Mouse (Mus musculus): ENCODE measurements around the gene Cmtm2b. TPM values are rescaled to one million over a fixed set of nuclear protein-coding genes. Genes with fewer than 3 reads are reported as not detected.

Gene Cmtm2b
- polyA plus RNA-seq, 1 experiment from 2014 or later, result not detected

GRCm38 (mm10) chr8:104370071-104370470 is 48.0 kb downstream of the Cmtm2b start:
- H3K9me3 ChIP-seq (replicated peaks; ENCODE audit: control insufficient read depth, low read length), result peaks cover 6% of the 10 kb centered on the region; the same call in 1 of the 2 replicates
- H3K4me2 ChIP-seq, result no peak overlapping the region
- no peak overlapping the region for H3K9ac ChIP-seq (ENCODE audit: low read depth, low read length)
- H3K27me3 ChIP-seq (ENCODE audit: control insufficient read depth, insufficient read depth, low read length), result no peaks in the 10 kb centered on the region
- H3K4me3 ChIP-seq (ENCODE audit: low read depth, low read length), result no peak overlapping the region
- no peak for ATAC-seq (replicated peaks; ENCODE audit: insufficient number of reproducible peaks, low FRiP score, low TSS enrichment)
- WGBS (ENCODE audit: insufficient replicate concordance), result 76% methylated on average over 6 of the region's 6 CpGs
- H3K36me3 ChIP-seq (ENCODE audit: control insufficient read depth, insufficient read depth, low read length), result no peaks in the 10 kb centered on the region
- peaks cover 7% of the 10 kb centered on the region for H3K4me1 ChIP-seq (ENCODE audit: control insufficient read depth, insufficient read depth, low read length)
- no peak overlapping the region for H3K27ac ChIP-seq (ENCODE audit: low read depth, low read length)

- Histone ChIP-seq H3K4me3 (ENCODE audit: low read depth, low read length) (no peak overlapping the region), H3K4me1 (ENCODE audit: control insufficient read depth, insufficient read depth, low read length) (peaks cover 15% of the 10 kb centered on the region), H3K27me3 (ENCODE audit: control insufficient read depth, insufficient read depth, low read length) (no peaks in the 10 kb centered on the region), H3K4me2 (no peak overlapping the region), H3K9me3 (replicated peaks; ENCODE audit: control insufficient read depth, low read length) (no peaks in the 10 kb centered on the region), H3K9ac (ENCODE audit: low read depth, low read length) (no peak overlapping the region), H3K27ac (ENCODE audit: low read depth, low read length) (no peak overlapping the region), H3K36me3 (ENCODE audit: control insufficient read depth, insufficient read depth, low read length) (no peaks in the 10 kb centered on the region)
- ATAC-seq (replicated peaks; ENCODE audit: insufficient number of reproducible peaks, low FRiP score, low TSS enrichment), result no peak
- 85% methylated on average over 6 of the region's 6 CpGs for WGBS (ENCODE audit: insufficient replicate concordance)
Observed at GRCm38 (mm10) chr8:104371121-104371520, 49.1 kb downstream of the Cmtm2b start.

GRCm38 (mm10) chr8:104373779-104374178 is 51.7 kb downstream of the Cmtm2b start:
- Histone ChIP-seq H3K27me3 (ENCODE audit: control insufficient read depth, insufficient read depth, low read length) (no peaks in the 10 kb centered on the region), H3K9me3 (replicated peaks; ENCODE audit: control insufficient read depth, low read length) (no peaks in the 10 kb centered on the region), H3K9ac (ENCODE audit: low read depth, low read length) (no peak overlapping the region), H3K27ac (ENCODE audit: low read depth, low read length) (no peak overlapping the region), H3K4me3 (ENCODE audit: low read depth, low read length) (no peak overlapping the region), H3K4me1 (ENCODE audit: control insufficient read depth, insufficient read depth, low read length) (peaks cover 15% of the 10 kb centered on the region), H3K4me2 (no peak overlapping the region), H3K36me3 (ENCODE audit: control insufficient read depth, insufficient read depth, low read length) (no peaks in the 10 kb centered on the region)
- ATAC-seq (replicated peaks; ENCODE audit: insufficient number of reproducible peaks, low FRiP score, low TSS enrichment), result no peak
- WGBS (ENCODE audit: insufficient replicate concordance), result 75% methylated on average over 11 of the region's 11 CpGs

GRCm38 (mm10) chr8:104374269-104374668 is 52.2 kb downstream of the Cmtm2b start:
- WGBS (ENCODE audit: insufficient replicate concordance), result 78% methylated on average over 11 of the region's 11 CpGs
- no peak for ATAC-seq (replicated peaks; ENCODE audit: insufficient number of reproducible peaks, low FRiP score, low TSS enrichment)
- peaks cover 15% of the 10 kb centered on the region for H3K4me1 ChIP-seq (ENCODE audit: control insufficient read depth, insufficient read depth, low read length)
- no peaks in the 10 kb centered on the region for H3K36me3 ChIP-seq (ENCODE audit: control insufficient read depth, insufficient read depth, low read length)
- H3K4me3 ChIP-seq (ENCODE audit: low read depth, low read length), result no peak overlapping the region
- no peak overlapping the region for H3K27ac ChIP-seq (ENCODE audit: low read depth, low read length)
- H3K4me2 ChIP-seq, result no peak overlapping the region
- H3K9ac ChIP-seq (ENCODE audit: low read depth, low read length), result no peak overlapping the region
- H3K9me3 ChIP-seq (replicated peaks; ENCODE audit: control insufficient read depth, low read length), result no peaks in the 10 kb centered on the region
- no peaks in the 10 kb centered on the region for H3K27me3 ChIP-seq (ENCODE audit: control insufficient read depth, insufficient read depth, low read length)

GRCm38 (mm10) chr8:104374864-104375846 is 53.1 kb downstream of the Cmtm2b start:
- H3K36me3 ChIP-seq (ENCODE audit: control insufficient read depth, insufficient read depth, low read length), result no peaks in the 10 kb centered on the region
- H3K27ac ChIP-seq (ENCODE audit: low read depth, low read length), result peak overlapping the region; percentile 62
- H3K4me2 ChIP-seq, result peak overlapping the region; percentile 6
- H3K9me3 ChIP-seq (replicated peaks; ENCODE audit: control insufficient read depth, low read length), result no peaks in the 10 kb centered on the region
- no peak overlapping the region for H3K4me3 ChIP-seq (ENCODE audit: low read depth, low read length)
- no peak for ATAC-seq (replicated peaks; ENCODE audit: insufficient number of reproducible peaks, low FRiP score, low TSS enrichment)
- no peaks in the 10 kb centered on the region for H3K27me3 ChIP-seq (ENCODE audit: control insufficient read depth, insufficient read depth, low read length)
- H3K4me1 ChIP-seq (ENCODE audit: control insufficient read depth, insufficient read depth, low read length), result peaks cover 15% of the 10 kb centered on the region
- 0 out of 2 replicates have a peak overlapping the region, but pooled peaks have one; percentile 2 for H3K9ac ChIP-seq (ENCODE audit: low read depth, low read length)
- 45% methylated on average over 14 of the region's 14 CpGs for WGBS (ENCODE audit: insufficient replicate concordance)

GRCm38 (mm10) chr8:104375959-104376358 is 53.9 kb downstream of the Cmtm2b start:
- Histone ChIP-seq H3K27ac (ENCODE audit: low read depth, low read length) (peak overlapping the region; percentile 62; the same call in 1 of the 2 replicates), H3K27me3 (ENCODE audit: control insufficient read depth, insufficient read depth, low read length) (no peaks in the 10 kb centered on the region), H3K4me2 (no peak overlapping the region), H3K9ac (ENCODE audit: low read depth, low read length) (0 out of 2 replicates have a peak overlapping the region, but pooled peaks have one; percentile 2), H3K4me1 (ENCODE audit: control insufficient read depth, insufficient read depth, low read length) (peaks cover 15% of the 10 kb centered on the region), H3K4me3 (ENCODE audit: low read depth, low read length) (no peak overlapping the region), H3K36me3 (ENCODE audit: control insufficient read depth, insufficient read depth, low read length) (no peaks in the 10 kb centered on the region), H3K9me3 (replicated peaks; ENCODE audit: control insufficient read depth, low read length) (no peaks in the 10 kb centered on the region)
- no peak for ATAC-seq (replicated peaks; ENCODE audit: insufficient number of reproducible peaks, low FRiP score, low TSS enrichment)
- 60% methylated on average over 5 of the region's 5 CpGs for WGBS (ENCODE audit: insufficient replicate concordance)

- ATAC-seq (replicated peaks; ENCODE audit: insufficient number of reproducible peaks, low FRiP score, low TSS enrichment), result no peak
- Histone ChIP-seq H3K9me3 (replicated peaks; ENCODE audit: control insufficient read depth, low read length) (no peaks in the 10 kb centered on the region), H3K36me3 (ENCODE audit: control insufficient read depth, insufficient read depth, low read length) (no peaks in the 10 kb centered on the region), H3K27me3 (ENCODE audit: control insufficient read depth, insufficient read depth, low read length) (no peaks in the 10 kb centered on the region), H3K9ac (ENCODE audit: low read depth, low read length) (no peak overlapping the region), H3K4me1 (ENCODE audit: control insufficient read depth, insufficient read depth, low read length) (peaks cover 15% of the 10 kb centered on the region), H3K4me3 (ENCODE audit: low read depth, low read length) (no peak overlapping the region), H3K27ac (ENCODE audit: low read depth, low read length) (no peak overlapping the region), H3K4me2 (no peak overlapping the region)
- WGBS (ENCODE audit: insufficient replicate concordance), result 73% methylated on average over 11 of the region's 11 CpGs
Observed at GRCm38 (mm10) chr8:104376669-104377068, 54.6 kb downstream of the Cmtm2b start.

GRCm38 (mm10) chr8:104379301-104379836 is 57.3 kb downstream of the Cmtm2b start:
- no peak for ATAC-seq (replicated peaks; ENCODE audit: insufficient number of reproducible peaks, low FRiP score, low TSS enrichment)

More at GRCm38 (mm10) chr8:104379301-104379836, 57.3 kb downstream of the Cmtm2b start:
- H3K9ac ChIP-seq (ENCODE audit: low read depth, low read length), result no peak overlapping the region
- no peaks in the 10 kb centered on the region for H3K36me3 ChIP-seq (ENCODE audit: control insufficient read depth, insufficient read depth, low read length)
- H3K27me3 ChIP-seq (ENCODE audit: control insufficient read depth, insufficient read depth, low read length), result no peaks in the 10 kb centered on the region
- peaks cover 19% of the 10 kb centered on the region for H3K4me1 ChIP-seq (ENCODE audit: control insufficient read depth, insufficient read depth, low read length)
- no peak overlapping the region for H3K4me3 ChIP-seq (ENCODE audit: low read depth, low read length)
- WGBS (ENCODE audit: insufficient replicate concordance), result 59% methylated on average over 10 of the region's 10 CpGs
- H3K4me2 ChIP-seq, result no peak overlapping the region
- H3K27ac ChIP-seq (ENCODE audit: low read depth, low read length), result no peak overlapping the region
- no peaks in the 10 kb centered on the region for H3K9me3 ChIP-seq (replicated peaks; ENCODE audit: control insufficient read depth, low read length)

Data from heart, embryonic 11.5 days (tissue).